Mouse (Mus musculus) embryo, embryonic 11 days (tissue): ENCODE data around the gene Fermt1.

Source experiments
- DNase-seq: peaks from one replicate; pipeline ENCODE4 v3.0.0-alpha.2; 2015

The Fermt1 gene

DNA sequence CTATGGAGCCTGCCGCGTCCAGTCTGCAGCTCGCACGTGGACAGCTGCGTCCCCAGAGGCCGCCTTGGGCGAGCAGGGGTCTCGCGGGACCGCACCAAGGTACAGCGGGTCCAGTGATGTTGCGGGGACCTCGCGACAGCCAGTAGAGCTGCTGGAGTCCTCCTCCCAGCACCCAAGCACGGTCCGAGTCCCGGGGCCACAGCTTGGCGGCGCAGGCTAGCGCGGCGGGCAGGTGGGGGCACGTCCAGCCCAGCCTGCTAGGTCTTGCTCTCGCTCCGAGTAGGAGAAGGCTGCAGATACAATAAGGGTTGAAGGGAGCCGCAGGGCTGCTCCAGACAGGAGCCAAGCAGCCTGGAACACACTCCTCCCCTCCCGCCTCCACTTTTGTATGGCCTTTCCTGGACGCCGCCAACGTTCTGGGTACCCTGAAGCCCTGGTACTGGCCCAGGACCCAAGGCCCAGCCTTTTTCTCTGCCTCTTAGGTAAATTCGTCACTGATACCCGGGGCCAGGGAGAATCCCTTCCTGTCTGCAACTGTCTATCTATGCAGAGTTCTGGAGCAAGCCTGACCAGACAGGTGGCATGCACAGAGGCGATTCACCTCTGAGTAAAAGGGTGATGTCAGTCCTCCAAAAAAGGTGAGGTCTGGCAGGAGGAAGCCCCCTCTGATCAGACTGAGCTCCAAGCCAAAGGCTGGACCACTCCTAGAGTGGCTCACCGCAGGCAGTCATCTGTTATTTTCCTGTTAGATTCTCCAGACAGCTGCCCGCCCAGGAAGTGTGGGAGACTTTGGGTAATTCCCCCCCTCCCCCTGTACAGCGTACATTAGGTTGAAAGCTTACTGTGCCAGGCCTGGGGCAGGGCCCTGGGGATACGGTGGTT is at the start of gene Fermt1:
Gene Fermt1, minus strand, starts transcription at position 581 of the 882 bp plus-strand sequence.
- DNase-seq: peak; percentile 56

DNA sequence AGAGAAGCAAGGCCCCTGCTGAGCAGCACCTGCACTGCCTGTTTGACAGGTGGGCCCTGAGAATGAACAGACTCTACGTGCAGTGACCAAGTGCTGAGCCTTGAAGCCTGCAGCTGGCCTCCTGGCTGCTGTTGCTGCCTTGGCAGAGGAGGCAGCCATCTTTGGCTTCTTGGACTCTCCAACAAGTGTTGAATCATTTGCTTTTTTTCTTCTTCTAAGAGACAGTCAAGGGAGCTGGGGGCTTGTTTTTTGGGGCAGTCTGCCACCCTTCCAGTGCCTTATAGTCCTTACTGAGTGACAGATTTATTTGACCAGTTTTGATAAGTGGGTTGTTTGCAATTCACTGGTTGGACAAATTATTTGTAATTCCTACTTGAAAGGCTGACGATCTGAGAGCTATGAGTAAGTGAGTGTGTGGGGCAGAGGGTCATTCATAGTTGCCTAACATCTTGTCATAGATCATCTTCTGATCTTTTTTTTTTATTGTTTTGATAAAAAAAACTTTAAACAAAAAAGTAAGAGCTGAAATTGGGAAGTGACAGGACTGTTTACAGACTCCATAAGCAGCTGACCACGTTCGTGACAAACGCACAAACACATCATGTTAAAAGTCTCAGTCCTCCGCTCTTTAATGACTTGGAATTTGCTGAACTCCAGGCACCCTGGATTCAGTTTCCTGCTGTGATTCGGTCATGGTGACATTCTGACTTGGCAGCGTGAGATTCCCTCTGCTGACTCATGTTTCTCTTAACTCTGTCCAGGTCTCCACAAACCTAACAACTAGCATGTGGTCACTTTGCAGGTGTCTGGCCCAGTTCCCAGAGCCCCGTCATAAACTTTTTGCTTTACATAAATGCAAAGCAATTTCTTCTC is 47.2 kb upstream of the Fermt1 start:
- no peak for DNase-seq

DNA sequence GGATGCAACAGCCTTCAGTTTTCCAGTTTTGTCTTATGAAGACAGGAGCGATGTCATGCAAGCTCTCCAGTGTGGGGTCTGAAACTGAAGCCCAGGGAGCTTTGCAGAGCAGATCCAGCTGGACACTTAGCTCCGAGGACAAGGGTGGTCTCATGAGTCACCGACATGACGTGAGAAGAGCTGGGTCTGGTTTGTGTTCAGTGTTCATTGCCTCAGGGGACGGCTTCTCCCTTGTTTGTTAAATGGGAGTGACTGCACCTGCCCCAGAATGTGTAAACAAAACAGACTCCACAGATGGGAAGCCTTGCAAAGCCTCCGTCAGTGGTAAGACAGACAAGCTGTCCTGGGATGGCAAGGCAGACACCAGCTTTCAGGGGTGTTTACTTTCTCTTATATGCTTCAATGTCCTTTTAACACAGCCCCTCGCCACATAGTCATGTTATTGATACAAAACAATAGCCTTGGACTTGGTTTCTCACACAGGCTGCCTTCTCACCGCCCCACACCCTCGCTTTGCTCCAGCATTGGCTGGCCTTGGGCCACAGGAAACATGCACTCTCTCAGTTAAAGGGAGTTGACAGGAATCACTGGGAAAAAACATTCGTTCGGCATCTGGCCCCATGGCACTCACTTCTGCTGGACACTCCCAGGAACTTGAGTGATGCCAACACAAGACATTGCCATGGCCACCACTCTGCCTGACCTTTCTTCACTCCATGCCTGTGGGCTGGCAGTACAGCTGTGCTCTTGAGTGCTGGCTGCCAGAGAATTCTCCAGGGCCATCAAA is 44.3 kb upstream of the Fermt1 start:
- no peak for DNase-seq

DNA sequence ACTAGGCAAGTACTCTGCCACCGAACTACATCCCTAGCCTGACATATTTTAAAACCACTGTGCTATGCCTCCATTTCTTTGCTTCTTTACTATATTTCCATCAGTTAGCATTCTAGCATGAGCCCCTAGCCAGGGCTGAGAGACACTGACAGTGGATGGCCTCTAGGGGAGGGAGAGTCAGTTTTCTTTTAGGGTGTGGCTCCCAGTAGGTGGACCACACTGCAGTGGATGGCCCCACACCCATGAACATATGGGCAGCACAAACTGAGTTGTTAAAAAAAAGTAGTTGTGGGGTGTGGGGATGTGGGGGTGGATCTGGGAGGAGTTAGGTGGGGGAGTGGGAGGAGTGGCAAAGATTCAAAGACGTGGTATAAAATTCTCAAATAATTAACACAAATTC is 27.6 kb upstream of the Fermt1 start:
- DNase-seq: no peak

DNA sequence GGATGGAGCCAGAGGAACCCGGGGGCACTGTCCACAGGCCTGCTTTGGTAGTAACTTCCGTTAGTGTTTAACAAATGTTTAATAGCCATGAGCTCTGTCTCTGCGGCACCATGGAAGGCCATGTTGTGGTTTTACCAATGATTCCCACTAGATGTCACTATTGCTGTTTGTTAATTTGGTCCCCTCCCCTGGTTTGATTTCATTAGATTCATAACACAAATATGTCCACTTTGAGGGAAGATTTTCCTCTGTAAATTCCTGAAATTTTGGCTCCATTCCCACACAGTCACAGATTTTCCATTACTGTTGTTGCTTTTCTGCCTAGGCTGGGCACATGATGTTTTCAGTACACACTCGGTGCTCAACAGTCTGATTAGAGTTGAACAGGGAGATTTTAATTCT is 25.1 kb upstream of the Fermt1 start:
- peak; percentile 63 for DNase-seq

DNA sequence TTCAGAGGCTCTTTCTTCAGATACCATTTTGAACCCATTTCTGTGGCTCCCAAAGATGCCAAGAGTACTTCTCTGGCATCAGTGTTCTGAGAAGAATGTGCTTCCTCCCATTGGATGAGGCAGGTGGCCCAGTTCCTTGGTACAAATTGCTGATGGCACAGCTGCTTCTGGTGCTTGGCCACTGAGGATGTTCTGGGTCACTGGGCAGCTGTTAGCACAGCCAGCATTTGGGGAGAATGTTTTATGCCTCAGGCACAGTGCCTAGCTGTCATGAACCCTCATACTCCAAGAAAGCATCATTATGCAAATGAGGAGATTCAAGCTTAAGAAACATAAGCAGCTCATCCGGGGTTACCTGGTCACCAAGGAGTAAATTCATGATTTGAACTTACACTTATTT is 12.1 kb upstream of the Fermt1 start:
- DNase-seq: no peak

DNA sequence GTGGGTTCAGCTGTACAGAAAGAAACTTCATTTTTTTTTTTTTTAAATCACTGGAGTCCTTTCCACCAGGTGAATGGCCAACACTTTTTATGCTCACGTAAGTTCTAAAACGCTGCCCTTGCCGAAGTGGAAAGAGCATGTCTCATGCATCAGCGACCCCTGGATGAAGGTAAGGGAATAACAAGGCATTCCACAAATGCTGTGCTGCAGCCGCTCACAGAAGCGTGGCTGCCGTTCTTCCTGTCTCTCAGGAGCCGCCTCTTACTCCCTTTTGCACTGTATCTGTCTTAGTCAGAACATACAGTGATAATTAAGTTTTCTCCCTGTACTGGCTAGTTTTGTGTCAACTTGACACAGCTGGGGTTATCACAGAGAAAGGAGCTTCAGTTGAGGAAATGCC is 6.5 kb upstream of the Fermt1 start:
- peak; percentile 79 for DNase-seq

DNA sequence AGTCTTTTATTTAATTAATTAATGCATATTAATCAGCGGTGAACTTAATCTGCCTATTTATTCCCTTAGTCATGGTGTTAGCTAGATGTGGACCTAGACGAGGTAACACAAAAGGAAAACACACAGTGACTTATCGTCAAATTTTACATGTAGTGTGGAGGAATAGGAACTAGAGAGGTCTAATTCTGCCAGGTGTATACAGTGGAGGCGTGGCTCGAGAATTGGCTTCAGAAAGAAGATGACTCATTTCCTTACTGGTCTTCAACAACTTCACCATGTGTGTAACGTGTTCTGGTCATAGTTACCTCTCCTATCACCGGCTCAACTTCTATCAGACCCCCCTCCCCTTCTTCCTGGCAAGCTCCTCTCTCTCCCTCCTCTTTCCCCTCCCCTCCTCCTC is 2.5 kb upstream of the Fermt1 start:
- no peak for DNase-seq

DNA sequence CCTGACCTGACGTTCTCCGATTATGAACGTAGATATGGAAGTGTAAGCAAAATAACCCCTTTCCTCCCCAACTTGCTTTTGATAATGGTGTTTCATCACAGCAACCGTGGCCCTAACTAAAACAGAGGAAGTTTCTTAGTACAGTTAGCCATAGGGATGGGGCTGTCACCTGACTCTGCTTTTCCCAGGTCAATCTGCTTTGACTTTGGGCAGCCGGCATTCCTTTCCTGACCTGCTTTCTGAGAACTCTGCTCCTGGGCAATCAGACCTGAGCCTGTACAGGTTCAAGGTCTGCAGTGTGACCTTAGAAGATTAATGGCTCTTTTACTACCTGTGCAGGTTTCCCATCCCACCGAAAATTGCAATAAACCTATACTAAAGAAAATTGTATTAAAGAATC is 1.3 kb upstream of the Fermt1 start:
- no peak for DNase-seq

DNA sequence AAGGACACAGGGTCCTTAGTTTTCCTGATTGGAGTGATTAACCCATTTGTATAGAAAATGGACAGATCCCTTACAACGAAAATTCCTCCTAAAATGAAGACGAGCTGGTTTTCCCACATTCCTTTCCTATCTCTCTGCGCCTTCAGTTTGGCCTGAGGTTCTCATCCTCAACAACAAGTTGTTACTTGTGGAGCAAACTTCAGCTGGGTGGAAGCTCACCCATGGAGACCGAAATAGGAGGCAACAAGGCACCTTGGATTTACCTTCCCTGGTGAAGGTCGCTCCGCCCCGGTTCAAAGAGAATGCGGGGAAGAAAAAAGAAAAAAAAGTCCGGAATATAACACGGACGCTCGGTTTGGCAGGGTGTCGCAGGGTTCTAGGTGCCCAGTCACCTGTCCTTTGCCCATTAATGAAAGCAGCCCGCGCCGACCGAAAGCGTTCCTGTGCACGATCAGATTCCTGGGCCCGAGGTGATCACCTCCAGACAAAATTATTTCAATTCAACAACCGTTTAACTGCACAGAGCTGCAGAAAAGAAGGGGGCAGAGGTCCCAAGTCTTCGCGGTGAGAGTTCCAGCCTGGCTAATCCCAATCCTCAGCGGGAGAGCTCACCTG is 888 bp downstream of the Fermt1 start:
- peak; percentile 17 for DNase-seq

DNA sequence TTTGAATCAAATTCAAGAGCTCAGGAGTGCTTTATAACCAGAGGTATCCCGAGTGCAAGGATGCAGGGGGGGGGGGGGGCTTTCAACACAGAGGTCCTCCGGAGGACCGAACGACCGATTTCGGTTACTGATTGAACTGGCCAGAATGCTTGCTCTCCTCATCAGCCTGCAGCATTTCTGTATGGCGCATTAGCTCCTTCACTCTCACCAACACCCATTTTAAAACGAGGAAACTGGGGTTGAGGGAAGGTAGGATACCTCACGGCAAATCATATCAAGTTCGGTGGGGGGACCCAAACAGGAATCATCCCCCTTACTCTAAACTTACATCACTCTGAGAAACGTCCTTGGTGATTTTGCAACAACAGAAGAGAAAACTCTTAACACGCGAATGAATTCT is 1.7 kb downstream of the Fermt1 start:
- peak; percentile 13 for DNase-seq

DNA sequence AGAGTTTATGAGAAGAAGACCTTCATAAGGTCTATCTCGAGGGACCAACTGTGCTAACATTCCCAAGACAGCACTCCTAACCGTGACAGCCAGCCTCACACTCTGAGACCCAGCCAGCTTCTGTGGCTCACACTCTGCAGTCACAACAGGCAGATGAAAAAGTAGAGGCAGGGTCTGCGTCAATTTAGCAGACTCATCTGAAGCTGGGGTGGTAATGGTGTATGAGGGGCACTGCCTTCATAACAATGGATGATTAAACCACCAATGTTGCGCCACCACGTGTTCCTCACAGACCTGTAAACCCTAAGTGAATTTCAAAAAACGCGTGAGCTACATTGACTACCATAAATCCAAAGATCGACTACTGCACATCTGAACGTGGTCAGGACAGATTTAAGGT is 2.1 kb downstream of the Fermt1 start:
- DNase-seq: no peak

DNA sequence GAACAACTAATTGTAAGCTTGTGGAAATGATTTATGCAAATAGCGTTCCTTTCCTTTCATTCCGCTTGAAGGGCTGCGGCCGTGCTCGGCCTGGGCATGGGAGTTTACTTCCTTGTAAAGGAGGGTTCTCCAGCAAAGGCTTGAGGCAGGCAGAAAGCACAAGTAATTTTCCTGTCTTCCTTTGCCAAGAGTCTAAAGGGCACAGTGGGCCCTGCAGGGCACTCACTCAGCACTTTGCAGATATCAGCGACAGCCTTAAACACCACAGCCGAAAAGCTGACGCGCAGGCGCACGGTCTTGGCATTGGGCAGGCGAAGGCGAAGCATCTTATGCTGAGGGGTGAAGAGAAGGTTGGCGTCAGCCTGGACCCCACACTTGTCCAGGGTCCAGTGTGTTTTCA is 6.7 kb downstream of the Fermt1 start:
- no peak for DNase-seq

DNA sequence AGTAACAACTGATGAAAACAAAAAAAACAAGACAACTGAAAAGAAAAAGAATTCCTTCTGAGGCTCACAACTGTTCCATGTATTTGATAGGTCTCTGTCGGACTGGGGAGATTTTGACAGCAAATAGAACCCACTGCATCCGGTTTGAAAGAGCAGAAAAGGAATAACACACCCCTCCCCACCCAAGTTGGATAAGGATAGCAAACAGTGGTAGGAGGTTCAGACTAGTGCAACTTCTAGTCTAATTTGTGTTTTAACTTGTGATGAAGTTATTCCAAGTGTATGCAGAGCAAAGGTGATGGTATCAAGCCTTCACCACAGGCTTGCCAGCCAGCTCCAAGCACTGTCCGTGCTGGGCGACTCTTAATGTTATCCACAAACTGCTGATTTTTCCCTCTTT is 9.5 kb downstream of the Fermt1 start:
- no peak for DNase-seq

DNA sequence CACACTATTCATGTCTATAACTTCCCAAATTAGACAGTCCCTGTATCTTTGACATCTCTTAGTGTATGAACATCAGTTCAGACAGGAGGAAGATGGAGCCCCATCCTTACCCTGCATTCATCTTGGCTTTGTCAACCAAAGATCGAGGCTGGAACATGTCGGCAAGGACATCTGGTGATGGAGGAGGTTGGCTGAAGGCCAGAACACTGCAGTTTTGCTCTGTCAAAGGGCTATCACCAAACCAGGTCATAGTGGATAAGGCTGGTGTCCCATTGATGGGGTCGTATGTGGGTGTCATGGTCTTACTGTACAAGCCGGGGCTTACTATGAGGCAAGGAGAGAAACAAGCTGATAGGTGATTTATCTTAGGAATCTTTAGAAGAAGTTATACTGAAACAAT is 11.0 kb downstream of the Fermt1 start:
- DNase-seq: no peak

DNA sequence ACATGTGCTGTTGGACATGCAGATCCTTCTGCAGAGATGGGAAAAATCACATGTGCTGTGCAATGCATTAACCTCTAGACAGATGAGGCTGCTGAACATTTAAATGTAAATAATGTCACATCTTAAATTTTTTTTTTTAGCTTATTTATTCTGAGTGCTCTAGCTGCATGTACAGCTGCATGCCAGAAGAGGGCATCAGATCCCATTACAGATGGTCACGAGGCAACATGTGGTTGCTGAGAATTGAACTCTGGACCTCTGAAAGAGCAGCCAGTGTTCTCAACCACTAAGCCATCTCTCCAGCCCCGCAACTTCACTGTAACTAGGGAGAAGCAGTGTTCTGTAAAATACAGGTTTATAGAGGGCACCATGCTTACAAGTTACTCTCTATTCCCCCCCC is 11.6 kb downstream of the Fermt1 start:
- no peak for DNase-seq

DNA sequence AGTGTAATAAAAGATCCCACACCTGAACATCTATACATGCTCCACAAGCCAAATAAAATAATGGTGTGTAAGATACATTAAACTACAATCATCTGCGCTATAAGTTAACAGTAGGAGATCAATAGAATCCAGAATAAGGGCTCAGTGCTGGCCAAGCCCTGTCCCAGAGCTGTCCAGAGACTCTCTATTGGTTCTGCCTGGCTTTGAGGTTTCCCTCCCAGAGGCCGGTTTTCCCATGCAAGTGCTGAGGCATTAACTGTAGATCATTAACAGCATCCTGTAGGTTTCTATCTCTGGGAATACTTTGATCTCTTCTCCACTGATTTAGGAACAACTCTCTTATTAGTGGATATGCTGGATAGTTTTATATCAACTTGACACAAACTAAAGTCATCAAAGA is 16.7 kb downstream of the Fermt1 start:
- DNase-seq: no peak

DNA sequence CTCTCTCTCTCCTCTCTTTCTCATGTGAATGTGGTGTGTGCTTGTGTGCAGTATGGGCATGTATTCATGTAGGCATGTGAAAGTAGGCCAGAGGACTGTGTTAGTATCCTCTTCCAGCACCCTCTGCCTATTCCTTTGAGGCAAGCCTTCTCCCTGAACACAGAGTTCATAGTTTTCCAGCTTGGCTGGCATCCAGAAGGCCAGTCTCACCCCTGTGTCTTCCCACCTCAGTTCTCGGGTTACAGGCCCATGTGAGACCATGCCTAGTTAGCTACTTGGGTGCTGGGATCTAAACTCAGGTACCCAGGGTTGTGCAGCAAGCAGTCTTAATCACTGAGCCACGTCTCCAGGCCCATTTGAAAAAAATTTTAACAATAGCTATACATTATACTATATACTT is 17.8 kb downstream of the Fermt1 start:
- DNase-seq: no peak

DNA sequence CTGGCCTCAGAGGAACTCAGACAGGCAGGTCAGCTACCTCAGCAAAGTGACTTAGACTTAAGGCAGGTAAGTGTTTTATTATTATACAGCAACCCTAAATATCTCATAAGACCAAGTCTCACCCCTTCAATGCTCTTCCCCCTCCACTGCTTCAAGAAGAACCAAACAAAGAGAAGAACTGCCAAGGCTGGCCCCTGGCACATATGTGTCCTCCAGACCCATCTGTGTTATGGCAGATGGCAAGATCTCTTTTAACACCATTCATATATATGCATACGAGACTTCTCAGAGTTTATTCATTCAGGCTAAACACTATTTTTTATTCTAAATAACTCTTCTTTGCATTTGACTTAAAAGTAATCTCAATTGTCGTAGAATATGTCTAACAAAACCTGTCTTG is 18.4 kb downstream of the Fermt1 start:
- DNase-seq: no peak

DNA sequence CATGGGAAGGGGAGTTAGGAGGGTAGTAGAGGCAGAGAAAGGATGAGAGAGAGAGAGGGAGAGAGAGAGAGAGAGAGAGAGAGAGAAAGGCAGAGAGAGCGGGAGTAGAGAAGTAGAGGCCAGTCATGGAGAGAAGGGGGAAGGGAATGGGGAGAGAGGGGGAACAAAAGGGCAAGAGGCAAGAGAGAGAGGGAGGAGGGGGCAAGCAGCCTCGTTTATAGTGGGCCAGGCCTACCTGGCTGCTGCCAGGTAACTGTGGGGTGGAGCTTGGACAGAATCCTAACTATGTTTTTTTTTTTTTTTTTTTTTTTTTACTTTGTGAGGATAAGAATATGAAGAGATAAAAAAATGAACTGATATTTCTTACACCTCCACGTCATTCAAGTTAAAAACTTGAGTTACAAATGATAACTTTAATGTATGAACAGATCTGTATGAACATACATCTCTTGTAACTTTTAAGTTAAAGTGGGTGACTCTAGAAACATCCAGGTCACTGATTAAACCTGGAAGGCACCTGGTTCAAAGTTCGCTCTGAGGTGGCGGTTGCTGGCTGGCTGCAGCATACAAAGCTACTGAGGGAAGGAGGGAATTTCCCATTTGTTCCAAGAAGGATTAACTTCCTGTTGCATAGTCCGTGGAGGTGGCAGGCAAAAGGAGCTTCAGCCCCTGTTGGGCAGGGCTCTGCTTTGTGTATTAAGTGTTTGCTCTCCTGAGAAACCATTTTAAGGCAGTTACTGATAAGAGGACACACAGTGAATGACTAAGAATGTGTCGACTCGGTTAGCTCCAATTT is 22.2 kb downstream of the Fermt1 start:
- DNase-seq: no peak

DNA sequence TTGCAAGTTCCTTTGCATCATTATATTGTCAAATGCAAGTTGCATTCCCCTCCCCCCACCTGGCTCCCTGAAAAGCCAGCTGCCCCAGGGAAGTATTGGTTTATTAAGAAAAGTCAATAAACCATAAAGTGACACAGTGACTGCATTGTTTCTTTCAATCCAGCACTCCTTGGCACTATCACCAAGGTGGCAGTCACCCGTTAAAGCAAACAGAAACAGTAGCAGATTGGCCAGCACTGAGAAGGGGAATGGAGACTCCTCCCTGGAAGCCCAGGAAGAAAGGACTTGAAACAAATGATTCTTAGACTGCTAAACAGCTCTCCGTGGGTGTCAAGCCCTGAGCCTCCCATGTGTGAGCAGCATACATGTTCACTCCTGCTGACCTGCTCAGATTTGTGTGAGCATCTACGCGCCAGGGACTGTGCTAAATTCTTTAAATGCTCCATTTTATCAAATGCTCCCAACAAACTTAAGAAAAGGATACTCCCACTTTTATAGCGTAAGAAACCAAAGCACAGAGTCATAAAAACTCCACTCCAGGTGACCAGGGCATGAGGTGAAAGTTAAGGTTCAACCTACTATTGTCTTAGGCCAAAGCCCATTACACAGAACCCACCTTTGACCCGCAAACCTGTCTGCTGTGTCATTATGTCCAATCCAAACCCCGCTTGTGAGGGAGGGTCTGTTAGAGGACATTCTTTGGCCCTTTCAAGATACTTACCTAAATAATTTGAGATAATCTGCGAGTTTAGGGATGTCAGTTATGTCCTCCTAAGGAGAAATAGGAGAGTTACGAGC is 23.4 kb downstream of the Fermt1 start:
- DNase-seq: no peak
